Mouse (Mus musculus) MN1 (cell line): ENCODE measurements around the gene Ociad2.
"Not testable (repeated sequence)": the region's sequence is repeated elsewhere in the genome, so short reads cannot be mapped to it uniquely, and the experiment has no call there.

Experiments used
- DNase-seq: peaks from one replicate; pipeline ENCODE4 v3.0.0-alpha.2; 2016; ENCODE audit warnings: low spot score

The Ociad2 gene

DNA sequence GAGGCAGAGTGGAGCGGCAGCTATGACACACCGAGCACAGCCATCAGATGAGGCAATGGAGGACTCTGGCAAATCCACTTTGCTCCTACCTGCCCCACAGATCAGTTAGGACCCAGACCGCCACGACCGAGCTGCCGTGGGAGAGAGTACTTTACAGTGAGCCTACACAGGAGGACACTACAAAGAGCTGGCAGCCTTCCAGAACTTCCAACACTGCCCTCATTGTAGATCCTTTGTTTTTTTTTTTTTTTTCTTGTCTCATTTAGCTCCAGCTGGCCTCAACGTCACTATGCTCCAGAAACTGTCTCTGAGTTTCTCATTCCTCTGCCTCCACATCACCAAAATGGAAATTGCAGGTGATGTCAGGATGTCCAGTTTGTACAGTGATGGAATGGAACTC, 12.7 kb upstream of the Ociad2 start:
- peak; percentile 79 for DNase-seq

DNA sequence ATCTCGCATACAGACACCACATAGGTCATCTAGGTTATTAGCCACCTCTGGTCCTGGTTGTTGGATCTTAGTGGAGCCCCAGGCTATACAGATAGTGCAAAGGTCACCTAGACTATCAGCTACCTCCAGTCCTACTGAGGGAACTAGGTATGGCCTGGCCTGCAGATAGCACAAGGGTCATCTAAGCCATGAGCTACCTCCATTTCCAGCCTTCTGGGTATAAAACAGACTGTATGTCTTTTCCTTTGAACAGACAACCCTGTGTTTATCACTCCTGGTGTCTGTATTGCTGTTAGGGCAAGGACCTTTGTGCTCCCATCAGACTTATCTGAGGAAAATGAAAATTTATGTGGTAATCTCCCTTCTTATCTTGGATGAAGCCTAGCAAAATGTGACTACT, 11.0 kb upstream of the Ociad2 start:
- DNase-seq, result no peak

- no peak for DNase-seq
Observed at GRCm38 (mm10) chr5:73349514-73349913, 8.7 kb upstream of the Ociad2 start.

DNA sequence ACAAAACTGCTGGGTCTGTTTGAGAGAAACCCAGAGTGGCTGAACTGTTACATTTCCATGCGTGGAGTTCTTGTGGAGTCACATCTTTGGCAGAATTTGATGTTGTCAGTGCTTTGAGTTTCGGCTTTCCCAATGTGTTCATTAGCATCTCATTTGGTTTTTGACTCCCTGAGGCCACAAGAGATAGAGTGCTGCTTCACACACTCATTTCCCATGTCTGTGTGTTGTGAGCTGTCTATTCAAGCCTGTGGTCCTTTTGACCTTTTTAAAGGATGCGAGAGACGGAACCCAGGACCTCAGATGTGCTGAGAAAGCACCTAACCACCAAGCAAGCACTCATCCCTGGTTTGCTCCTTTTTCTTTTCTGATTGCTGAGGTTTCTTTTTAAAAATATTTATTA, 4.4 kb upstream of the Ociad2 start:
- no peak for DNase-seq

GRCm38 (mm10) chr5:73344310-73344709, 3.5 kb upstream of the Ociad2 start:
- no peak for DNase-seq

DNA sequence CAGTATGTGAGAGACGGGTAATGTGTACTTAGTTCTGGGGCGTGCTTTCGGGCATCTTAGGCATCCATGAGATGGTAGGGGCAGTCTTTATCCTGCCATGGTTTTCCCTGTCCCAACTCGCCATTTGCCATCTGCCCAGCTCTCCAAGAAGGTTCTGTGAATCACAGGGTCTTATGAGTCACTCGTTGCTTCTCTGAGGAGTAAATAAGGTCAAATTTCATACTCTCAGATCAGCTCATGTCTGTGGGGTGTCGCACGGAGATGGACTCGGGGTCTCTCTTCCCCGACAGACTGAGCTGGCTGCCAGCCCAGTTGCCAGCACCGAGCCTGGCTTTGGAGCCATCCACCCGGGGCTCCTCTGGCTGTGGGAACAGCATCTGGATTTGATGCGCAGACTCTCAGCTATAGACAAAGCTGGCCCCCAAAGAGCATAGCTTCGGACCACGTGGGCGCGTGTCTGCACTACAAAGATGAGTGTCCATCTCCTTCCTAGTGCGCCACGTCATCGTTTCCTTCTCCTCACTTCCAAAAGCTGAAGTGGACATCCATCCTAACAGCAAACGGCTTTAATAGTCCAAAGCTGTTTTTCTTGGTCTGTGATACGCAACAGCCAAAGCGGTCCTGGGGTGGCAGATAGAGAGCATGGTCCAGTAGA, 2.0 kb upstream of the Ociad2 start:
- no peak for DNase-seq

DNA sequence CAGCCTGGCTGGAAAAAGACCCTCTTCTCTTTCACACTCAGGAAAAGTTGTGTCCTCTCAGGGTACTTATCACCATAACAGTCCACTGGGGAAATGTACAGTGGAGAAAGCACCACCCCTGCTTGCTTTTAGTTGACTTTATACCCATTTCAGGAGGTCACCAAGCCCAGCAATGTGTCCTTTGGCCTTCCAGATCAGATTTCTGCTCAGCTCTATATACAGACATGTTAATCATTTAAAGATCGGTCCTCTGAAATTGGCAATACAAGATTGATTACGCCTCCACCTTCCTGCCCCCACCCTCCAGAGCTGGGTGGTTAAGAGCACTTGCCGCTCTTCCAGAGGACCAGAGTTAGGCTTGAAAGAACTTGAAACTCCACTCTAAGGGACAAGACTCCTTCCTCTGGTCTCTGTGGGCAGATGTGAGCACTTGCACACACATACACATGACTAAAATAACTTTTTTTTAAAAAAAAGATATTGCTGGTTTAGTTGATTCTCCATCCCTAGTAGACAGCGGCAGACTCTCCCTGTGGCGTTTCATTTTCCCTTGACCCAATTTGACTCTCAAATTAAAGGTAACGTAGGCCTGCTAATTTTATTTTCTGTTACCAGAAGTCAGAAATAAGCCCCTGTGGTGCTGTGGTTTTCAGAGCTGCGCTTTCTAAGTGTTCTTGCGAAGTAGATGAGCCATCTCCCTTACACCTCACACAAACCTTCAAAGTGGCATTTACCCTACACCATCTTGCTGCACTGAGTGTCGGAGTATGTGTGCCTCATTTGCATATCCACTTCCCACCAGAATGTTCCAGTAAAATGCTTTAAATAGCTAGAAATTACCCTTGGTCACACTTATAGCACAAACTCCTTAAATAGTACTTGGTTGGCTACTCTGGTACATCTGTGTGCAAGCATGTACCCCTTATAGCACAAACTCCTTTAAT, 777 bp downstream of the Ociad2 start:
- no peak for DNase-seq

DNA sequence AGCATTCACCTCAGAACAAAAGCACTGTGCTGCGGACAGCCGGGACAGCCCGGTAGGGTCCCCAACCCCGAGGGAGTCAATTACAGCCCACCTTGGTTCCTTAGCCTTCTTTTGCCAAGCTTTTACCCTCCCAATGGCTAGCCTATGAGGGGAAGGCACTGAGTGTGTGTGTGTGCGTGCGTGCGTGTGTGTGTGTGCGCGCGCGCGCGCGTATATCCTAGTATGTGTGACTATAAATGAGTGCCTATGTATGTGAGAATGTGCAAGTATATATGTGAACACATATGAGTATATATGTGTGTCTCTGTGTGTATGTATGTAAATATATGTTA, 2.0 kb downstream of the Ociad2 start:
- DNase-seq, result no peak

DNA sequence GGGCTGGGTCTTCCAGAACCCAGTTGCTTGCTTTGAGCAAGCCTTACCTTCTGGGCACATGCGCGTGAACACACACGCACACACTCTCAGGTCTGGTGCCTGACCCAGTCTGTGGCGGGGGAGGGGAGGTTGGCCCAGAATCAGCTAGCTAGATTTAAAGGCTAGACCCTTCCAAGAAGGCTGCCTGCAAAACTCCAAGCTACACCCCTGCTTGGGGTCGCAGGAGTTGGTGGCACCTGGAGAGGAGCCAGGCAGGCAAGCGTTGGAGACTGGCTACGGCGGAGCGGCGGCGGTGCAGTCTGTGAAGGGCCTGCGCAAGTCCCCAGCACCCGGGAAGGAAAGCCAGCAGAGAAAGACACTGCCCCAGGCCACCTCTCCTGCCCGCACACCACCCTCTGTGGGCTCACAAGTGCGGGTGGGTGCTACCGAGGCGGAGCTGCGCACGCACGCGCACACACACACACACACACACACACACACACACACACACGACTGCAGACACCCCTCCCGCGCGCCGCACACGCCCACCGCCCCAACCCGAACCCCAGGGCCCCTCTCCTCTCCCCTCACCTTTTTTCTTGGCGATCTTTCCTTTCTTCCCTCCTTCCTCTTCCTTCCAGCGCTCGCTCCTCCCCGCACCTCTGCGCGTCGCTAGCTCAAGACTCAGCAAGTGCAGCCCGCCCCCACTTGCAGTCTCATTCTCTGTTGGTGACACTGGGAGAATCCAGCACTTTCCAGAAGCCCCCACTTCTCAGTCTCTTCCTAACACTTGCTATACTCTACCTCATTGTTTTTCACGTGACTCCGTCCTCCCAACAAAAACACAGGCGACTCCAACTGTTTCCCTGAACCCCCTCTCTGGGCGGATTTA, 2.6 kb downstream of the Ociad2 start:
- DNase-seq, result no peak

- no peak for DNase-seq
Observed at GRCm38 (mm10) chr5:73336448-73336847, 4.4 kb downstream of the Ociad2 start.

DNA sequence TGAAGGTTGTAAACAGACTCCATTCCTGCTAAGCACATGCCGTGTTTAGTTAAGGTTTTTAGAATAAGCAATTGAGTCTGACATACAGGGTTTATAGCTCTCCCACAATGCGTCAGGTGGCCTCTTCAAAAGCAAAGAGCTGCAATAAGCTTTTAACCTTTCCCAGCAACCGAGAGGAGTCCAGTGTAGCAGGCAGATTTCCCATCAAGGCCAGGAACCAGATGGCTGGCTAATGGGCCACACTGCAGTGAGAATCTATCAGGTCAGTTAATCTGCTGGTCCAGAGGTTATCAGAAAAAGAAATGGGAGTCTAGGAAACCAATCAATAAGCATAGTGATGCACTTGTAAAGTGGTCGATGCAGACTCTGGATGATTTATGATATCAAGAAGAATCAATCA, 9.8 kb downstream of the Ociad2 start:
- peak; percentile 18 for DNase-seq

DNA sequence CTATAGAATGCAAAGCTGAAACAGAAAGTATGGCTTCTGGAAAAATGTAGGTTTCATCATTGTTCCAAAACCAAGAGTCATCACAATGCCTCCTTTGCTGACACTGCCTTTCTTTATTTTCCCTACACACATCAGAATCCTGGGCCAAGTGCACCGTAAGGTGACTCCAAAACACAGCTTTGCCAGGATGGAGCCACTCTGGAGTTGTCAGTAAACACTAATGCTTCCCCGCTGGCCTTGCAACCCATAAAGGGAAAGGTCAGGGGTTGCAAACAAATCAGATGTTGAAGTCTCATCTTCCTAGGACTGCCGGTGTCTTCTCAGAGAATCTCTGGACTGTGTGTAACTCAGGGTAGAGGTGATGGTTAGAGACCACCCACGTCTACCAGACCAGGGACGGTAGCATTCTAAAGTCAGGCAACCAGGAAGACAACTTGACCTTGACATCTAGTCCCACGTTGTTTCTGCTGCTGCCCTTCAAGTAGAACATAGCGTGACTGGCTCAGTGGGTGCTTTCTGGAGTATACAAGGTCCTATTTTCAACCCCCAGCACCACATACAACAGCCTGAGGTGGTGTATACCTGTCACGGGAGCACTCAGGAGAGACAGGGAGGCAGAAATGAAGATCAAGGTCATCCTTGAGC, 16.2 kb downstream of the Ociad2 start:
- no peak for DNase-seq

DNA sequence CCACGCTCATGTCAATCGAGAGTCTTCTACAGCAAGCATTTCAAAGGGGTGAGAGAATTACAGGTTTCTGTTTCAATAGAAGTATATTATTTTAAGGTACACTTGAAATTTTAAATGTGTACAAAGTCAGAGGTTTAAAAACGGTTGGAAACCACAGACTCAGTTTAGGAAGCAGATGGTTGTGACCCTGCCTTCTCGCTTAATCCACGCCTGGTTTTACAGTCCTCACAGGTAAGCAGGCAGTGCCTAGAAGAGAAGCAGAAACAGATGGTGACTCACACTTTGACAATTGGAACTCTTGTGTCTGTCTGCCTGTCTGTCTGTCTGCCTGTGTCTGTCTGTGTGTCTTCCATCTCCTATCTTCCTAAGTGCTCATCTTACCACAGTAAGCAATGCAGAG, 17.2 kb downstream of the Ociad2 start:
- no peak for DNase-seq

DNA sequence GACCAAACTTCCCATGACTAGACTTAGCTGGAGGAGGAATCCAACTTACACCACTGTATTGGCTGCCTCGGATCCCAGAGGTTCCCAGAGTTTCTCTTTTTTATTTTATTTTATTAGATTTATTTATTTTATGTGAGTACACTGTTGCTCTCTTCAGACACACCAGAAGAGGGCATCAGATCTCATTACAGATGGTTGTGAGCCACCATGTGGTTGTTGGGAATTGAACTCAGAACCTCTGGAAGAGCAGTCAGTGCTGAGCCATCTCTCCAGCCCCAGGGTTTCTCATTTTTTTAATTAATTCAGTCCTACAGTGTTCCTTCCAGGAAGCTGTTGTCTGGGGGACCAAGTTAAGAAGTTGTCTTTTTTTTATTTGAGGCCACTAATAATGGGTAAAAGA, 18.1 kb downstream of the Ociad2 start:
- not testable (repeated sequence) for DNase-seq

DNA sequence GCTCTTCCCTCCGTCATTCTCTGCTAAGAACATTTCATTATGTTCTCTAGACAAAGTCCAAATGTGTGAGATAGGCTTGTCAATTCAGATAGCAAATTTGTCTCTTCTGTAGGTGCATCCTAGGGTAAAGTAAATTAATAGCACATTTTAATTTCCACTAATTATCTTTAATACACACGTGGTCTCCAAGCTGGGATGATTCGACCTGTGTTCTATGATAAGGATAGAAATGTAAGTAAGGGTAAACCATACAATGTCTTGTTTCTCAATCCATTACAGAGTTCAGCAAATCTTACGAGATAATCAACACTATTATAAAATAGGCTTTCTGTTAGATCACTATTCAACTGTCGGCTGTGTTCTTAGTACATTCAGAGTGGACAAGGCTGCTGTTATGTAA, 21.5 kb downstream of the Ociad2 start:
- DNase-seq, result no peak

DNA sequence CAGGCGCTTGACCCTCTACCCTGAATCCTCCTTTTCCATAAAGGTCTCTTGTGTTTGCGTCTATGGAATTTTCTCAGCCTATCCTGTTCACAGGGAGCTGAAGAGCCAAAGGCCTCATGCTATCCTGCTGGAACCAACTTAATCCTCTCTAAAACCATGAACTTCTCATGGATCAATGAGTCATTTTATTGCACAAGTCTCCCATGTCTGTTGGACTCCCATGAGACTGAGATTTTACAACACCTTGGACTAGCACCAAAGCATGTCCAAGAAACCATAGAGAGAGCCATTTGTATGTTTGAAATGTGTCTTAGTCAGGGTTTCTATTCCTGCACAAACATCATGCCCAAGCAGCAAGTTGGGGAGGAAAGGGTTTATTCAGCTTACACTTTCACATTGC, 26.2 kb downstream of the Ociad2 start:
- DNase-seq, result no peak

DNA sequence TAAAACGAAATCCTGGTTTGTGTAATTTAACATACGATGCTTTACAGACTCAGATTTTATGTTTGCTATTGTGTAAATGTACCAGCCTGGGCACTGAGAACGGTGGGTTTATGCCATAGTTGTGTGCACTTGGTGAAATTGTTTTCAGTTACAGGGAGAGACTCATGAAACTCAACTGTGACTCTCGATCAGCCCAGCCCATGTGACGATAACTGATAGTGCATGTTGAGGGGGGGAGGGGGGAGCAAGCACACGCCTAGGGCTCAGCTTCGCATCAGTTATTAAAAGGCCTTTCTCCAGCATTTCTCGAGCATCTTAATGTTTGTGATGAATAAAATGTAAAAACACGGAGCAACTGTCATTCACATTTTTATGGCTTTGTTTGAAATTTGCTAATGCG, 27.2 kb downstream of the Ociad2 start:
- no peak for DNase-seq

- no peak for DNase-seq
Observed at GRCm38 (mm10) chr5:73311458-73311857, 29.4 kb downstream of the Ociad2 start.

DNA sequence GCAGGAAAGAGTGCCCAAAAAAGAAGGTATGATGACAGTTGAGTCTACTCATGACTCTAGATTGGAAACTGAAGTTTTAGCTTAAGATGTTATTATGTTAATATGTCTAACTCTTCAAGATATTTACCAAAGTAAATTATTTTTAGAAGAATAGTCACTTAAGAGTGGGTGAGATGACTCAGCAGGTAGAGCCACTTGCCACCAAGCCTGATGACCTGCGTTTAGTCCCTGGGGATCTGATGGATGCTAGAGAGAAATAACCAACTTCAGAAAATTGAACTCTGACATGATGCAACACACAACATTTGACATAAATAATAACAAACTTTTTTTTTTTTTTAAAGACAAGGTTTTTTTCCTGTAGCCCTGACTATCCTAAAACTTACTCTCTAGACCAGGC, 30.4 kb downstream of the Ociad2 start:
- no peak for DNase-seq

DNA sequence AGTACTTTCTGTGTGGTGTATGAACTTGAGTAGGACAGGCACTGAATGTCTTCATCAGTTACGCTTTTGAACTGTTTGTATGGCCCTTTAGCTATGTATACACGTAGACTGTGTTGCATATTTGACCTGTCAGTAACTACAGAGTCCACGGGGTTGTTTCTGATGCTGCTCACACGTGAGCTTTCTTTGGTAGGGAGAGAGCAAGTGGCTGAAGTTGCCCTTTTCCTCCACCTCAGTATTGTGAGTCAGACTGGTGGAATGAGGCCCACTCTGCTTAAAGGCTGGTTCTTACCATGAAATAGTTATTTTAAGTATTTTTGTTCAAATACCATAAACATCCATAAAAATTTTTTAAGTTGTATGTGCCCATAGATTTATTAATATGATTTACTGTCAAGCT, 31.3 kb downstream of the Ociad2 start:
- DNase-seq, result no peak

DNA sequence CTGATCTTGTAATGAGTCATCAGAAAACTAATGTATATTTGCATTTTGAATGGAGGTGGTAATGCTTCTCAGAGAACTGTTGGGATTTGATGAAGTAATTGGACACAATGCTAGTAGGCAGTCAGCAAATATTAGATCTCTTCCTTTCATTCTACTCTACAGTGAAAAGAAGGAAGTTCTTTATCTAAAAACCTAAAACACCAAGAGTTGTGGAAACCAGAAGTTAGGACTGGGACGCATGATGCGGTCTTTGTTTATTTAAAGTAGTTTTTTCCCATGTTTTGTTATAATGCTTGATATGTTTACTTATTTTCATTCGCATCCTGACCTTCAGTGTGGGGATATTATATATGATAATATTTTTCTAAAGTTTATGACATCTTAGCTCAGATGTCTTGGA, 33.5 kb downstream of the Ociad2 start:
- DNase-seq, result no peak

DNA sequence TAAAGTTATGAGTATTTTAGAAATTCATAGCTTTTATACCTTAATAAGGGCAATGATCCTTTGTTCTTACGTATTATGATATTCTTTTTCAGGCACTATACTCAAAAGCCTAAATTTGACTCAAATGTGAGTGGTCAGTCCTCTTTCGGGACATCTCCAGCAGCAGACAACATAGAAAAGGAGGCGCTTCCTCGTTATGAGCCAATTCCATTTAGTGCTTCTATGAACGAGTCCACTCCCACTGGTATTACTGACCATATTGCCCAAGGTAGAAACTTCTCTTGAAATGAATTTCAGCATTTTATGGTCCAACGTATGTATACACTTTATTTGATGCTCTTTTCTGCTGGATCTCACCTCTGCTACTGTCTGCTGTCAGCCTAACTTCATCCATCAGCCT, 34.3 kb downstream of the Ociad2 start:
- no peak for DNase-seq
